Mouse (Mus musculus) megakaryocyte-erythroid progenitor cell, adult 5-6 weeks (primary cell): ENCODE measurements around the gene Ccdc86. TPM values are rescaled to one million over a fixed set of nuclear protein-coding genes. Genes with fewer than 3 reads are reported as not detected.
A peak's percentile ranks its signal among the peaks of the same experiment; 100 is the strongest.

Experiments used
- ATAC-seq: replicated peaks from 2 replicates; pipeline ENCODE4 v1.8.0; 2016; ENCODE audit warnings: mild to moderate bottlenecking, inconsistent platforms; ENCODE audit not compliant: severe bottlenecking, poor library complexity, low FRiP score, low TSS enrichment
- total RNA-seq, 2 experiments: library from RNA; stranded (forward) in 1 of 2; stranded (reverse) in 1 of 2; fragments of 200-1000, 215-1000 nt in 1 of 2; fragments of >200 nt in 1 of 2; fragmentation: Nextera tagmentation in 1 of 2; gene quantifications; 2 replicates each; pipeline ENCODE4 v1.2.3; 2014 to 2017

The Ccdc86 gene
- total RNA-seq, 2 experiments from 2014 or later = 24.8 to 26.2 TPM

DNA sequence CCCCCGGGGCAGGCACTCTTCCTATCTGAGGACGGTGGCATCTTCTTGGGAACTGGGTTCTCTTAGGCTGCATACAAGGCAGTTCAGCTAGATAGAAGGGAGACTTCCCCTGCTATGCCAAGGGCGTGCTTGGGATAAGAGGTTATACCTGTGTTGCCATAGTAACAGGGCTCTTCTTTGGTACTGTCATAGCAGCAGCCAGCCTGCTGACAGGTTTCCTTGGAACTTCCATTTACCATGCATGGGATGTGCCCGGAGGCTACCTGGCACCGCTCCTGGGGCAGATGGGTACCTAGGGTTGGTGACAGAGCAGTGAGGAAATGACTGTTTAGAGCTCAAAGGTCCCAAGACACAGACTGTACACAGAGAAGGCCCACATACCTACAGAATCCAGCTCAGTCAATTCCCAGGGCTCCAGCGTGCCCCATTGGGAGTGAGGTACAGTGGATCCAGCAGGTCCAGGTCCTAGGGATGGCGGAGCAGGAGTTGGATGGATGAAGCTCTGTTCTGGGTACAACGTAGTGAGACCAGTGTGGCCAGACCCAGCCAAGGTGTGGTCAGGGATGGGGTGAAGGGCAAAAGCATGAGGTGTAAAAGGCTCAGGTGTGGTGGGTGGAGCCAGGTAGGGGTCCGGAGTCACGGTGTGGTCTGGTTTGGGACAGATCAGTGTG is 30.6 kb downstream of the Ccdc86 start:
- no peak for ATAC-seq

GRCm38 (mm10) chr19:10916506-10916905 is 32.6 kb downstream of the Ccdc86 start:
- no peak for ATAC-seq

GRCm38 (mm10) chr19:10914870-10915269 is 34.2 kb downstream of the Ccdc86 start:
- no peak for ATAC-seq

DNA sequence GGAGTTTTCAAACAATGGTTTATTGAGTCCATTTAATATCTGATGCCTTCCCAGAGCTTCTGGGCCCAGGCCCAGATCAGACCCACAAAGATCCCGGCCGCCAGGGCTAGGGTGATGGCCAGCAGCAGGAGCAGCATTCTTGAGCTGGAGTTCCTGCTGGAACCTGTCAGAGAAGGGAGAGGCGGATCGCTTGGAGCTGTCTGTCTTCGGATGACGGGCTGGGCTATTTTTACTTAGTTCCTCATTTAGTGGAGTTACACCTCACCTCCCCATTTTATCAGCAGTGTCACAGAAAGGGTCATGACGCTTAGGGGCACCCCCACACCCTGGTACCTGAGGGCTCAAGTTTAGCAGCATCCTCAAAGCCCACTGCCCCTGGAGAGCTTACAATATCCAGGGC is 34.8 kb downstream of the Ccdc86 start:
- peak; percentile 31; the same call in 1 of the 2 replicates for ATAC-seq

DNA sequence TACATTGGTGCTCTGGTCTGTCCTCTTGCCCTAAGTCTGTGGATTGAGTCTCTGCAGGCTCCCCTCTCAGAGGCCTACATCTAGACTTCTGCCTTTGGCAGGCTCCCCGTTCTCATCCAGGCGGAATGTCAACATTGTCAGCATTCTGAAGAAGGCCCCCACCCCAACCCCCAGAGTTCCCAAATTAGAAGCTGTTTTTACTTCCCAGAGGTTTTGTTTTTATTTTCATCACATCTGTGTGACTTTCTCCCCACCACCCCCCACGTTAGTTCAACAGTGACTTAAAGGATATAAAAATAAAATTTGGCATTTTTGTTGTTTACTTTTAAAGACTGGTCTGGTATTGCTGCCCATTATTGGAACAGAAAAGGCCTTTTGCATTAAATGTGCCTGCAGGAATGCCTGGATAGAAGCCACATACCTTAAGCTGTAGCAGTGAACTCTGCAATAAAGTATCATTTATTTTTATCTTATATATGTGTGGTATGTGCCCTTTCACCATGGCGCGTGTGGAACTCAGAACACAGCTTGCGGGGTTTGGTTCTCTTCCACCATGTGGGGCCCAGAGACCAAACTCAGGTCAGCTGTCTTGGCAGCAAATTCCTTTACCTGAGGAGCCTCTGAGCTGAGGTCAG is 39.9 kb downstream of the Ccdc86 start:
- no peak for ATAC-seq

GRCm38 (mm10) chr19:10907891-10908290 is 41.2 kb downstream of the Ccdc86 start:
- ATAC-seq = peak; percentile 66

DNA sequence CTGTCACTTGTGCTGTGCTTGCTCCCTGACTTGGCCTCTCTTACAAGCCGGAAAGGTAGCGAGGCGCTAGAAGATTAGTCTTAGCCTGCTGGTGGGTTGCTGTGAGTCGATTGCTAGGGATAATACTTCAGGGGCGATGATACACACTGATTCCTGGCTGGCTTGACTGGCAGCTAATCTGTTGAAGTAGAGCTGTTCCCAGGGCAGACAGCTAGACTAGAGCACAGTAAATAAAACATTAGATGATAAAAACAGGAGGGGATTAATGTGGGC is 43.4 kb downstream of the Ccdc86 start:
- ATAC-seq = no peak

DNA sequence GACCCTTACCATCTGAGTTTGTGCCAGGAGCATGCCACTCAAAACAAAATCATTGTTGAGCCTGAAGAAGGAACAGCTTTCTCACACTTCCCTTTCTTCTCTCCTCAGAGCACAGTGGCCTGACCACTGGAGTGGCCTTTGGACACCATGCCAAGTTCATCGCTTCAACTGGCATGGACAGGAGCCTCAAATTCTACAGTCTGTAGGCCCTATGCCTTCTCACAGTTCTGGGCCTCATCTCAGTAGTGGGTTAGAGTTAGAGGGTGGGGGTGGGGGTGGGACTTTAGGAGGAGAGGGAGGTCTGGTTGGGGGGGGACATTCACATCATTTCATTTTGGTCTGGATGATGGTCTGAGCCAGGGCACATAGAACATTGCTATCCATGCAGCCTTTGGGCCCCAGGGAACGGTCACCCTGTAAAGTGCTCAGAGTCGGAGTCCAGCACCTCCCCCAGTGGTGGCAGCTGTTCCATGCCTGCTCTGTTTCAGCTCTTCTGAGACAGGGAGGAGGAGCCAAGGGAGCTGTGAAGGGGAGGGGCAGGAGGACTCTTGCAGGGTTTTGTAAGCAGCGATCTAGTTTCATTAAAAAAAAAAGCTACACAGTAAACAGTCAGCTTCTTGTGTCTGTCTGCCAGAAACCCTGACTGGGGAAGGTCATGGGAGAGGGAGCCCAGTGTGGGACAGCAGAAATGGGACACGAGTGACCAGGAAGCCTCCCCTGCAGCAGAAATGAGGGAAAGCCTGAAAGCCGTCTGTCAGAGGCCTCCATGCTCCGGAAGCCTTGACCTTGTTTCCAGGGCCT is 43.9 kb downstream of the Ccdc86 start:
- no peak for ATAC-seq

GRCm38 (mm10) chr19:10904512-10904911 is 44.6 kb downstream of the Ccdc86 start:
- no peak for ATAC-seq

DNA sequence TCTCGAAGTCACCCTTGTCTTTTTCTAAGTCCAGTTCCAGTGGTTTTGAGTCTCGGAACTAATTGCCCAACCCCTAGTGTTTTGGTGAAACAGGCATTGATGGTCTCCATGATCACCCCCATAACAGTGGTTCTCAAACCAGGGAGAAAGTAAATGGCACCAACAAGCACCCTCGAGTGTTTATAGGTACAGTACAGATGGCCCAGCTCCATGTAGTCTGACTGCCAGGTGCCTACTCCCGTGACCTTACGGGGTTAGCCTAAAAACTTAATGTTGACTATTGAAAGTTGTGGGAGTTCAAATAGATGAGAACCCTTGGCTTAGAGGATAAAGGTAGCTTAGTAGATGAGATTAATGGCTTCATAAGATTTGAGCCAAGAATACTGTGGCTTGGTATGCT is 48.0 kb downstream of the Ccdc86 start:
- no peak for ATAC-seq

DNA sequence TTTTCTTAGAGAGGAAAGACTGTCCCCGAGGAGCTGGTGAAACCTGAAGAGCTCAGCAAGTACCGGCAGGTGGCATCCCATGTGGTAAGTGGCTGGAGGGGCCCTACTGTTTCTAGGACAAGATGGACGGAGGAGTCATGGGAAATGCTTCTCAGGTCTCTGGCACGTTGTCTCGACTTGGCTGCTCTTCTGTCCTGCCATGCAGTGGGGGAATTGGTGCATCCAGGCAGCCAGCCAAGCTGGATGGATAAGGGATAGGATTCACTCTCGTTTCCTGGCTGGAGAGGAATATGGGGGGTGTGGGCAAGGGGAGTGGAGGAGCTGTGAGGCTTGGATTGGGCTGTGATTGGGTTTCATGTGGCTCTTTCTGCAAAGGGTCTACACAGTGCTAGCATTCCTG is 48.8 kb downstream of the Ccdc86 start:
- no peak for ATAC-seq

DNA sequence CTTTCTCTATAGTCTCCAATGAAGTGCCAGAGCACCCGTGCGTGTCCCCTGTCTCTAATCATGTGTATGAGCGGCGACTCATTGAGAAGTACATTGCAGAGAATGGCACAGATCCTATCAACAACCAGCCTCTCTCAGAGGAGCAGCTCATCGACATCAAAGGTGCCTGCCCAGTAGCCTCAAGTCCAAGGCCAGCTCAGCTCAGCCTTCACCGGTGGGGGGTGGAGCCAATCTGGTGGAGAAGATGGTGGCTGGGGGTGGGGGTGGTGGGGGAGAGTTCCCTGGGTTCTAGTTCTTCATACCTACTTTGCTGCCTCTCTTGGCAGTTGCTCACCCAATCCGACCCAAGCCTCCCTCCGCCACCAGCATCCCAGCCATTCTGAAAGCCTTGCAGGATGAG is 51.6 kb downstream of the Ccdc86 start:
- no peak for ATAC-seq

DNA sequence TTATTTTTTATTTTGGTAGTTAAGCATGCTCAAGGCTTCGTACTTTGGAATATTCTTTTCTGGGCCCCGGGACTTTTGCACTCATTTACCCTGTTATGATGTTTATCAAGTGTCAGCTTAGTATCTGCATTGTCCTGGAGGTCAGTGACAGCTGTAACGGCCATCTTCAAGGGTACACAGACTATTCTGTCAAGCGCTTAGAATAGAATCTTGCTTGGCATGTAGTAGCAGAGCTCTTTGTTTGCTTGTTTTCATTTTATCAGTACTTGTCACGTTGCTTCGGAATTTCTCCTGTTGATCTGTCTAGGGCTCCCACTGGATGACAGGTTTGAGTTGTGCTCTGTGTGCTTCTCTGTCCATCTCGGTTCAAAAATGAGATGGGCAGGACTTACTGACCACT is 52.2 kb downstream of the Ccdc86 start:
- ATAC-seq = no peak

- ATAC-seq = 0 out of 2 replicates have a peak, but pooled peaks have one; percentile 18
Observed at GRCm38 (mm10) chr19:10895708-10896107, 53.4 kb downstream of the Ccdc86 start.

GRCm38 (mm10) chr19:10895016-10895528 is 54.0 kb downstream of the Ccdc86 start, which contains the start of gene Prpf19:
TSS of gene Prpf19 (plus strand) at chr19:10895231.
- peak; percentile 94 for ATAC-seq

DNA sequence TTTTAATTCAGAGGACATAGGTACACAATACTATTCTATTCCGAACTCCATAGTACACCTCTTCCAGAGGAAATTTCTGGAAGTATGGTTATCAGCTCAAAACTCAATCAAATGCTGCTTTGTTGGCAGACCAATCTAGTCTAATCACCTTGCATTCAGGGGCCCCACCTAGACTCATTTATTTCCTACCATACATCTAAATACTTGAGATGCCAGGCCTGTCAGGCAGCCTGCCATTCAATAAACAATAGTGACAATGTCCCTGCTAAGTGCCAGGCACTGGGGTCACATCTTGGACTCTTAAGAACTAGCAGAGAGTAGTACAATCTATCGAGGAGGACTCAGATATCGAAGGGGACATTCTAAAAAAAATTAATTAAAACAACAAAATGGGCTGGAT is 56.9 kb downstream of the Ccdc86 start:
- ATAC-seq = no peak

Other genes with a start within 250 kb of the Ccdc86 start
- 3.2 and 3.7 TPM in 2 replicates for gene Cd5, start 210.3 kb downstream of the Ccdc86 start, total RNA-seq (2014; fragmentation: Nextera tagmentation)
- gene Cd5, start 210.3 kb downstream of the Ccdc86 start, total RNA-seq (2017) = not detected in 2 replicates
- gene Cd6, start 119.2 kb downstream of the Ccdc86 start, total RNA-seq (2014; fragmentation: Nextera tagmentation) = 2.4 and 3.2 TPM in 2 replicates
- gene Cd6, start 119.2 kb downstream of the Ccdc86 start, total RNA-seq (2017) = not detected in 2 replicates
- 0.50 and 0.99 TPM in 2 replicates for gene Slc15a3, start 109.5 kb downstream of the Ccdc86 start, total RNA-seq (2014; fragmentation: Nextera tagmentation)
- 0.56 TPM in 1 of 2 replicates, not detected in the other for gene Slc15a3, start 109.5 kb downstream of the Ccdc86 start, total RNA-seq (2017)
- gene Tmem132a, start 79.3 kb downstream of the Ccdc86 start, total RNA-seq (2014; fragmentation: Nextera tagmentation) = 0.10 and 2.4 TPM in 2 replicates
- gene Tmem132a, start 79.3 kb downstream of the Ccdc86 start, total RNA-seq (2017) = 0.23 and 0.56 TPM in 2 replicates
- gene Tmem109, start 67.3 kb downstream of the Ccdc86 start, total RNA-seq (2014; fragmentation: Nextera tagmentation) = 23.4 and 41.0 TPM in 2 replicates
- gene Tmem109, start 67.3 kb downstream of the Ccdc86 start, total RNA-seq (2017) = 11.1 and 21.7 TPM in 2 replicates
- 148 and 173 TPM in 2 replicates for gene Prpf19, start 54.0 kb downstream of the Ccdc86 start, total RNA-seq (2014; fragmentation: Nextera tagmentation)
- gene Prpf19, start 54.0 kb downstream of the Ccdc86 start, total RNA-seq (2017) = 145 and 393 TPM in 2 replicates
- not detected in 2 replicates for gene Zp1, start 28.6 kb downstream of the Ccdc86 start, total RNA-seq (2014; fragmentation: Nextera tagmentation)
- not detected in 2 replicates for gene Zp1, start 28.6 kb downstream of the Ccdc86 start, total RNA-seq (2017)
- not detected in 2 replicates for gene Ptgdr2, start 12.1 kb downstream of the Ccdc86 start, total RNA-seq (2014; fragmentation: Nextera tagmentation)
- not detected in 2 replicates for gene Ptgdr2, start 12.1 kb downstream of the Ccdc86 start, total RNA-seq (2017)
- gene Ms4a10, start 25.4 kb upstream of the Ccdc86 start, total RNA-seq (2014; fragmentation: Nextera tagmentation) = not detected in 2 replicates
- gene Ms4a10, start 25.4 kb upstream of the Ccdc86 start, total RNA-seq (2017) = not detected in 2 replicates
- not detected in 2 replicates for gene Ms4a15, start 44.0 kb upstream of the Ccdc86 start, total RNA-seq (2014; fragmentation: Nextera tagmentation)
- not detected in 2 replicates for gene Ms4a15, start 44.0 kb upstream of the Ccdc86 start, total RNA-seq (2017)
- not detected in 2 replicates for gene Ms4a18, start 68.8 kb upstream of the Ccdc86 start, total RNA-seq (2014; fragmentation: Nextera tagmentation)
- not detected in 2 replicates for gene Ms4a18, start 68.8 kb upstream of the Ccdc86 start, total RNA-seq (2017)
- not detected in 2 replicates for gene Ms4a8a, start 131.8 kb upstream of the Ccdc86 start, total RNA-seq (2014; fragmentation: Nextera tagmentation)
- not detected in 2 replicates for gene Ms4a8a, start 131.8 kb upstream of the Ccdc86 start, total RNA-seq (2017)
- gene 1700017D01Rik, start 181.6 kb upstream of the Ccdc86 start, total RNA-seq (2014; fragmentation: Nextera tagmentation) = not detected in 2 replicates
- not detected in 2 replicates for gene 1700017D01Rik, start 181.6 kb upstream of the Ccdc86 start, total RNA-seq (2017)
- not detected in 2 replicates for gene 1700025F22Rik, start 216.1 kb upstream of the Ccdc86 start, total RNA-seq (2014; fragmentation: Nextera tagmentation)
- not detected in 2 replicates for gene 1700025F22Rik, start 216.1 kb upstream of the Ccdc86 start, total RNA-seq (2017)
- gene Ms4a13, start 247.5 kb upstream of the Ccdc86 start, total RNA-seq (2014; fragmentation: Nextera tagmentation) = not detected in 2 replicates
- gene Ms4a13, start 247.5 kb upstream of the Ccdc86 start, total RNA-seq (2017) = not detected in 2 replicates